Mouse (Mus musculus) retina, postnatal 1 day (tissue): ENCODE data around the gene Tlcd2.
A peak's percentile ranks its signal among the peaks of the same experiment; 100 is the strongest.
"Not testable (repeated sequence)": the region's sequence is repeated elsewhere in the genome, so short reads cannot be mapped to it uniquely, and the experiment has no call there.

Source experiments
- DNase-seq: peaks from one replicate; pipeline ENCODE4 v3.0.0-alpha.2; 2012

Tlcd2 gene

GRCm38 (mm10) chr11:75450304-75450908 is 11.1 kb upstream of the Tlcd2 start:
- DNase-seq: no peak

GRCm38 (mm10) chr11:75450936-75451335 is 10.6 kb upstream of the Tlcd2 start:
- DNase-seq: no peak

- DNase-seq: no peak
These were observed 9.4 kb upstream of the Tlcd2 start for GRCm38 (mm10) chr11:75452081-75452480.

- no peak for DNase-seq
These were observed 8.5 kb upstream of the Tlcd2 start for GRCm38 (mm10) chr11:75452812-75453557.

- DNase-seq: peak; percentile 94
These were observed 7.3 kb upstream of the Tlcd2 start, which contains the start of gene Wdr81 for GRCm38 (mm10) chr11:75453991-75454930. Wdr81 (minus strand) TSS chr11:75454717.

- no peak for DNase-seq
These were observed 6.3 kb upstream of the Tlcd2 start for GRCm38 (mm10) chr11:75455041-75455736.

- DNase-seq: not testable (repeated sequence)
These were observed 5.5 kb upstream of the Tlcd2 start for GRCm38 (mm10) chr11:75455971-75456370.

- DNase-seq: no peak
These were observed 5.1 kb upstream of the Tlcd2 start for GRCm38 (mm10) chr11:75456440-75456871.

- peak; percentile 59 for DNase-seq
These were observed 3.3 kb upstream of the Tlcd2 start for GRCm38 (mm10) chr11:75458169-75458568.

- DNase-seq: no peak
These were observed 2.9 kb upstream of the Tlcd2 start for GRCm38 (mm10) chr11:75458628-75459041.

- DNase-seq: no peak
These were observed 2.3 kb upstream of the Tlcd2 start for GRCm38 (mm10) chr11:75459141-75459711.

- no peak for DNase-seq
These were observed 1.8 kb upstream of the Tlcd2 start for GRCm38 (mm10) chr11:75459751-75460102.

- DNase-seq: peak; percentile 92
These were observed 1.2 kb upstream of the Tlcd2 start for GRCm38 (mm10) chr11:75460103-75460843.

- DNase-seq: no peak
These were observed 283 bp downstream of the Tlcd2 start for GRCm38 (mm10) chr11:75461743-75462252.

- peak; percentile 45 for DNase-seq
These were observed 803 bp downstream of the Tlcd2 start for GRCm38 (mm10) chr11:75462253-75462783.

GRCm38 (mm10) chr11:75462865-75463336 is 1.4 kb downstream of the Tlcd2 start:
- peak; percentile 61 for DNase-seq

GRCm38 (mm10) chr11:75463624-75464023 is 2.1 kb downstream of the Tlcd2 start:
- DNase-seq: no peak

- no peak for DNase-seq
These were observed 2.9 kb downstream of the Tlcd2 start for GRCm38 (mm10) chr11:75464417-75464816.

GRCm38 (mm10) chr11:75465051-75465450 is 3.5 kb downstream of the Tlcd2 start:
- DNase-seq: no peak

- DNase-seq: no peak
These were observed 5.4 kb downstream of the Tlcd2 start for GRCm38 (mm10) chr11:75466731-75467505.
